Mouse (Mus musculus): ENCODE measurements around the gene Sema3g. TPM values are rescaled to one million over a fixed set of nuclear protein-coding genes. Genes with fewer than 3 reads are reported as not detected.

Sema3g gene
- polyA plus RNA-seq, 1 experiment from 2014 or later: 0.65 TPM

- no peak overlapping the region for H3K27ac ChIP-seq
- H3K4me3 ChIP-seq: no peak overlapping the region
- ATAC-seq (replicated peaks): no peak
- no peaks in the 10 kb centered on the region for H3K36me3 ChIP-seq (replicated peaks)
- H3K4me2 ChIP-seq: no peak overlapping the region
- no peaks in the 10 kb centered on the region for H3K4me1 ChIP-seq
- no peaks in the 10 kb centered on the region for H3K27me3 ChIP-seq (replicated peaks)
- WGBS: 88% methylated on average over 7 of the region's 7 CpGs
- no peak overlapping the region for H3K9ac ChIP-seq
- H3K9me3 ChIP-seq: no peaks in the 10 kb centered on the region
Measured at GRCm38 (mm10) chr14:31237101-31237882, 19.6 kb downstream of the Sema3g start.

- ATAC-seq (replicated peaks): no peak
- H3K4me1 ChIP-seq: no peaks in the 10 kb centered on the region
- no peak overlapping the region for H3K4me2 ChIP-seq
- no peaks in the 10 kb centered on the region for H3K9me3 ChIP-seq
- H3K36me3 ChIP-seq (replicated peaks): no peaks in the 10 kb centered on the region
- no peaks in the 10 kb centered on the region for H3K27me3 ChIP-seq (replicated peaks)
- H3K9ac ChIP-seq: no peak overlapping the region
- WGBS: 87% methylated on average over 3 of the region's 3 CpGs
- H3K27ac ChIP-seq: no peak overlapping the region
- no peak overlapping the region for H3K4me3 ChIP-seq
Measured at GRCm38 (mm10) chr14:31240528-31240927, 22.9 kb downstream of the Sema3g start.

GRCm38 (mm10) chr14:31244777-31245176 lies 27.1 kb downstream of the Sema3g start:
- Histone ChIP-seq H3K4me1 (peaks cover under 1% of the 10 kb centered on the region), H3K9me3 (no peaks in the 10 kb centered on the region), H3K4me3 (no peak overlapping the region), H3K27me3 (replicated peaks) (no peaks in the 10 kb centered on the region), H3K4me2 (no peak overlapping the region), H3K27ac (no peak overlapping the region), H3K36me3 (replicated peaks) (no peaks in the 10 kb centered on the region), H3K9ac (no peak overlapping the region)
- no peak for ATAC-seq (replicated peaks)
- WGBS: 95% methylated on average over 1 of the region's 1 CpGs

- no peak overlapping the region for H3K4me3 ChIP-seq
Measured at GRCm38 (mm10) chr14:31245946-31246345, 28.3 kb downstream of the Sema3g start.

GRCm38 (mm10) chr14:31248396-31248795 lies 30.7 kb downstream of the Sema3g start:
- no peaks in the 10 kb centered on the region for H3K27me3 ChIP-seq (replicated peaks)
- no peak overlapping the region for H3K9ac ChIP-seq
- no peaks in the 10 kb centered on the region for H3K36me3 ChIP-seq (replicated peaks)
- WGBS: 92% methylated on average over 6 of the region's 6 CpGs
- H3K4me1 ChIP-seq: peaks cover 22% of the 10 kb centered on the region
- no peak for ATAC-seq (replicated peaks)
- H3K9me3 ChIP-seq: no peaks in the 10 kb centered on the region
- no peak overlapping the region for H3K27ac ChIP-seq
- H3K4me2 ChIP-seq: no peak overlapping the region
- H3K4me3 ChIP-seq: no peak overlapping the region

More at GRCm38 (mm10) chr14:31245946-31246345, 28.3 kb downstream of the Sema3g start:
- no peak overlapping the region for H3K27ac ChIP-seq
- no peaks in the 10 kb centered on the region for H3K36me3 ChIP-seq (replicated peaks)
- 69% methylated on average over 1 of the region's 1 CpGs for WGBS
- H3K4me2 ChIP-seq: no peak overlapping the region
- peaks cover 9% of the 10 kb centered on the region for H3K4me1 ChIP-seq
- no peaks in the 10 kb centered on the region for H3K27me3 ChIP-seq (replicated peaks)
- no peaks in the 10 kb centered on the region for H3K9me3 ChIP-seq
- no peak for ATAC-seq (replicated peaks)
- H3K9ac ChIP-seq: no peak overlapping the region

- ATAC-seq (replicated peaks): peak; percentile 25; the same call in 1 of the 2 replicates
- WGBS: 21% methylated on average over 38 of the region's 38 CpGs
- Histone ChIP-seq H3K27ac (peak overlapping the region; percentile 92), H3K4me1 (peaks cover 23% of the 10 kb centered on the region), H3K9ac (peak overlapping the region; percentile 100), H3K9me3 (no peaks in the 10 kb centered on the region), H3K27me3 (replicated peaks) (no peaks in the 10 kb centered on the region), H3K4me2 (peak overlapping the region; percentile 63), H3K4me3 (peak overlapping the region; percentile 98), H3K36me3 (replicated peaks) (peaks cover 17% of the 10 kb centered on the region)
Measured at GRCm38 (mm10) chr14:31250222-31251083, 32.8 kb downstream of the Sema3g start.

- peak within 1 kb of the TSS; percentile 73 for H3K4me2 ChIP-seq
- ATAC-seq (replicated peaks): peak; percentile 93
- peak within 1 kb of the TSS; percentile 92 for H3K27ac ChIP-seq
- H3K27me3 ChIP-seq (replicated peaks): no peaks in the 10 kb centered on the region
- H3K9ac ChIP-seq: peak within 1 kb of the TSS; percentile 100
- H3K4me3 ChIP-seq: peak within 1 kb of the TSS; percentile 98
- H3K9me3 ChIP-seq: no peaks in the 10 kb centered on the region
- H3K4me1 ChIP-seq: peaks cover 23% of the 10 kb centered on the region
- 0% methylated on average over 57 of the region's 75 CpGs for WGBS
- H3K36me3 ChIP-seq (replicated peaks): peaks cover 24% of the 10 kb centered on the region
Measured at GRCm38 (mm10) chr14:31251084-31251604, 33.5 kb downstream of the Sema3g start, which contains the start of the genes Phf7 and Bap1. Gene Phf7, minus strand, starts transcription at chr14:31251317. Gene Bap1, plus strand, starts transcription at chr14:31251450.

GRCm38 (mm10) chr14:31251626-31252025 lies 34.0 kb downstream of the Sema3g start:
- Histone ChIP-seq H3K4me3 (peak overlapping the region; percentile 98), H3K4me2 (peak overlapping the region; percentile 73), H3K9ac (peak overlapping the region; percentile 100), H3K27me3 (replicated peaks) (no peaks in the 10 kb centered on the region), H3K4me1 (peaks cover 23% of the 10 kb centered on the region), H3K27ac (peak overlapping the region; percentile 92), H3K36me3 (replicated peaks) (peaks cover 29% of the 10 kb centered on the region), H3K9me3 (no peaks in the 10 kb centered on the region)
- WGBS: 2% methylated on average over 18 of the region's 18 CpGs
- ATAC-seq (replicated peaks): peak; percentile 63

GRCm38 (mm10) chr14:31252091-31252490 lies 34.4 kb downstream of the Sema3g start:
- Histone ChIP-seq H3K4me3 (peak overlapping the region; percentile 98), H3K4me1 (peaks cover 23% of the 10 kb centered on the region), H3K9me3 (no peaks in the 10 kb centered on the region), H3K27me3 (replicated peaks) (no peaks in the 10 kb centered on the region), H3K27ac (no peak overlapping the region), H3K36me3 (replicated peaks) (peaks cover 34% of the 10 kb centered on the region), H3K9ac (peak overlapping the region; percentile 100), H3K4me2 (peak overlapping the region; percentile 73)
- ATAC-seq (replicated peaks): no peak
- 93% methylated on average over 5 of the region's 5 CpGs for WGBS

- Histone ChIP-seq H3K4me1 (no peaks in the 10 kb centered on the region), H3K9ac (no peak overlapping the region), H3K4me2 (no peak overlapping the region), H3K9me3 (no peaks in the 10 kb centered on the region), H3K36me3 (replicated peaks) (peaks cover 67% of the 10 kb centered on the region), H3K27me3 (replicated peaks) (no peaks in the 10 kb centered on the region), H3K27ac (no peak overlapping the region), H3K4me3 (no peak overlapping the region)
- 95% methylated on average over 14 of the region's 14 CpGs for WGBS
- no peak for ATAC-seq (replicated peaks)
Measured at GRCm38 (mm10) chr14:31258476-31259050, 40.9 kb downstream of the Sema3g start.

GRCm38 (mm10) chr14:31260374-31260773 lies 42.7 kb downstream of the Sema3g start:
- H3K9me3 ChIP-seq: no peaks in the 10 kb centered on the region
- 96% methylated on average over 4 of the region's 4 CpGs for WGBS
- no peaks in the 10 kb centered on the region for H3K27me3 ChIP-seq (replicated peaks)
- H3K4me3 ChIP-seq: no peak overlapping the region
- no peak overlapping the region for H3K27ac ChIP-seq
- no peak overlapping the region for H3K9ac ChIP-seq
- no peak overlapping the region for H3K4me2 ChIP-seq
- H3K4me1 ChIP-seq: no peaks in the 10 kb centered on the region
- ATAC-seq (replicated peaks): no peak
- H3K36me3 ChIP-seq (replicated peaks): peaks cover 50% of the 10 kb centered on the region

- H3K4me1 ChIP-seq: no peaks in the 10 kb centered on the region
- 94% methylated on average over 9 of the region's 9 CpGs for WGBS
- H3K36me3 ChIP-seq (replicated peaks): peaks cover 45% of the 10 kb centered on the region
- H3K27me3 ChIP-seq (replicated peaks): no peaks in the 10 kb centered on the region
- no peaks in the 10 kb centered on the region for H3K9me3 ChIP-seq
- no peak overlapping the region for H3K9ac ChIP-seq
- no peak for ATAC-seq (replicated peaks)
- H3K4me2 ChIP-seq: no peak overlapping the region
- H3K27ac ChIP-seq: no peak overlapping the region
- H3K4me3 ChIP-seq: no peak overlapping the region
Measured at GRCm38 (mm10) chr14:31260932-31261331, 43.3 kb downstream of the Sema3g start.
